Mouse (Mus musculus) urinary bladder, postnatal 14 days (tissue): Measurements from ENCODE around the gene Arhgef12.
A peak's percentile ranks its signal among the peaks of the same experiment; 100 is the strongest.
"Not testable (repeated sequence)": the region's sequence is repeated elsewhere in the genome, so short reads cannot be mapped to it uniquely, and the experiment has no call there.

ENCODE experiments used
- DNase-seq: peaks from one replicate; pipeline ENCODE4 v3.0.0; 2021; ENCODE audit warnings: low spot score

The Arhgef12 gene

GRCm38 (mm10) chr9:43000595-43001250, 106.3 kb downstream of the Arhgef12 start:
- no peak for DNase-seq

DNA sequence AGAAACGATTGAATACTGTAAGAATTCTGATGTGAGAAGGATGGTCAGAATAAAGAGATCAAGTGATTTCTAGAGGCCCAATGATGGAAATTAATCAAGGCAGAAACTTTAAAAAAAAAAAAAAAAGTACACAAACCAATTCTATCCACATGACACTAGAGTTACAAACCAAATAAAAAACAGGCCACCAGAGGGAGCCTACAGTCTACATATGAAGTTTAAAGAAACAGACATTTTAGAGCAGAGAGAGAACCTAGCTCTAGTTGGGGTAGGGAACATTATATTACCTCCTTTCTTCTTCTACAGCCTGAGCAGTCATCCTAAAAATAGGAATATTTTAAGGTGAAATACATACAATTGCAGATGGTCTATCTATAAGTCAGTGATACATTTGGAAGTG, 107.0 kb downstream of the Arhgef12 start:
- DNase-seq = peak; percentile 40

DNA sequence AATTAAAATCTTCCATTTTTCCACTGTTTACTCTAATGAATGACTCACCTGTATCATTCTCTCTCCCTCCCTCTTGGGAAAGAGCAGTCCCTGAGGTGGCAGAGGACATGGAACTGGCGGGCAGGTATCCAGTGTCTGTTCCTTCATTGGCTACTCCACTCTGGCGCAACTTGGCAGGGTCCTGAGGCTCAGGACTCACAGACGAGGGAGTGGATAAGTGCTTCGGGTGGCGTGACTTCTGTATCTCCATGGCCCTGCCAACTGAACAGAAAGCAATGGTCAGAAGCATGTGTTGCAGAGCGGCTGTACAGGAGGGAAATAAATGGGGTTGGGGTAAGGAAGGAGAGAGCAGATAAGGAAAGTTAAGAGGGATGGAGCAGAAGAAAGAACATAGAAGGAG, 109.5 kb downstream of the Arhgef12 start:
- no peak for DNase-seq

DNA sequence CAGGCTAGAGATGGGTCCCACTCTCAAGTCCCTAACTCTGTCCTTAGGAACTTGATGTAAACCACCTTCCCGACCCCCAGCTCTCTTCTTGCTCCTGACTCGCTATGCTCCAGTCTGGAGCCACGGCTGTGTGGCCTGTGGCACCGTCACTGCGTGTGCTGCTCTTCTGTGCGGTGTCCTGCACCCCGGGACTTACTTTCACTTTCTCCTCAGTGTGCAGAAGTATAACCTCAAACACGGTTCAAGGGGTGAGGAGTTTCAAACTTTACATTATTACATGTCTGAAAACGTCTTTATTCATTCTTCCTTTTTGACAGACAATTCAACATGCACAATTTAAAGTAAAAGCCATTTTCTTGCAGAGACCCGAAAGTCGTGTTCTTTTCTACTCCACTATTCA, 111.7 kb downstream of the Arhgef12 start:
- DNase-seq = no peak

GRCm38 (mm10) chr9:42994708-42995107, 112.3 kb downstream of the Arhgef12 start:
- no peak for DNase-seq

DNA sequence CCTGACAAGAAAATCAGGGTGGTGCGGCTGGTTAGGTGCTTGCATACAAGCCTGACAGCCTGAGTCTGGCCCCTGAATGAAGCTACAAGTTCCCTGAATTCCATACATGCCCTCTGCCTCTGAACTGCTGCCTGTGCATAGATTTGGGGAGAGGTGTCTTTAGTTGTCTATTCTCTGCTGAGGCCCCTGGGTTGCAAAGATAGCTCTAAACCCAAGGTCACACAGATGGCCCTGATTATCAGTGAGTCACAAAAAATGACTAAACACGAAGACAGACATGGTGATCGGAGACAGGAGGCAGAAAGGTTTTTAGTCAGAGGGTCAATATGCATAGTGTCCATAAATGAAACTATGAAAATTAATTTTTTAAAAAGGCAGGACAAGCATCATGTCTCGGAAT, 113.4 kb downstream of the Arhgef12 start:
- DNase-seq = no peak

GRCm38 (mm10) chr9:42987988-42988387, 119.1 kb downstream of the Arhgef12 start:
- no peak for DNase-seq

DNA sequence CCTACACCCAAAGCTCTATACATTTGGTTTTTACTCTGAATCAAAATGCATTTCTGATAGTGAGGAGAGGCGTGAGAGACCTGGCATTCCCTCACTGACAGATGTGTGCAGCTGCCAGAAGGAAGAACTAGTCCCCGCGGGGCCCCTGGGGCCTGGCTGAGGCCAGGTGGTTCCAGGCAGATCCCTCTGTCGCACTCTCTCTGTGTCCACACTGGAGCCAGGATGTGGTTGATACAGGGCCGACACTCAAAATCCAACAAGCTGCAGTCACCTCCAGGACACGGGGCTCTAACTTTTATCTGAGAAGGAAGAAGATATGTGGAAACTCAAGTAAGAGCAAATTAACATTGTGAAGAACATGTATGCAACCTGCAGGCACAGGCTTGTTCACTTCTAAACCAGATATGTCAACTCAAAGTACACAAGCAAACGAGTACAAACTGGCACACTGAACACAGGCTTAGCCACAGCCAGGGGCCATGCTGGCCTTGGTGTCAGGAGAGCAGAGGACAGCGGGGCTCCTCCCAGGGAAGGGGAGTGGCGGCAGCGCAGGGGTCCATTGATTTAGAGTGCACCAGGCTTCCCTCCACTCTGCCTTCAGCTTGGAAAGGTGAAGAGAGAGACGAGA, 138.0 kb downstream of the Arhgef12 start:
- peak; percentile 53 for DNase-seq

GRCm38 (mm10) chr9:42967731-42968130, 139.3 kb downstream of the Arhgef12 start:
- no peak for DNase-seq

DNA sequence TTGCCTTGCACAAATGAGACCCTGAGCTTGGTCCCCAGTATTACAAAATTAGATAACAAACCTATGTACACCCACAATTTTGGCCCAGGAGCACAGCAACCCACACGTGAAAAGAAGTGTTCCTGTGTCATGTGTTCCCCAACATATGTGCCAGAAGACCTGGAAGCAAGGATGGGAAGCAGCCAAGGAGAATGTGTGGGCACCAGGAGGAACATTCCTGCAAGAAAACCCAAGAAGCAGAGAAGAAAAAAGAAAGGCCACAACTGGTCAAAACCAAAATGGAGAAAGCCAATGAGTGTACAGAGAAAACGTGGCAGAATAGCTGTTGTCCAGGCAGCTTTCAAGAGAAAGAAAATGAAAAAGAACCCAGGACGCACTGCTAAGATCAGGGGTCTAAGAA, 142.2 kb downstream of the Arhgef12 start:
- DNase-seq = not testable (repeated sequence)

GRCm38 (mm10) chr9:42964366-42964765, 142.7 kb downstream of the Arhgef12 start:
- DNase-seq = no peak

- no peak for DNase-seq
Measured at GRCm38 (mm10) chr9:42962506-42962905, 144.5 kb downstream of the Arhgef12 start.

DNA sequence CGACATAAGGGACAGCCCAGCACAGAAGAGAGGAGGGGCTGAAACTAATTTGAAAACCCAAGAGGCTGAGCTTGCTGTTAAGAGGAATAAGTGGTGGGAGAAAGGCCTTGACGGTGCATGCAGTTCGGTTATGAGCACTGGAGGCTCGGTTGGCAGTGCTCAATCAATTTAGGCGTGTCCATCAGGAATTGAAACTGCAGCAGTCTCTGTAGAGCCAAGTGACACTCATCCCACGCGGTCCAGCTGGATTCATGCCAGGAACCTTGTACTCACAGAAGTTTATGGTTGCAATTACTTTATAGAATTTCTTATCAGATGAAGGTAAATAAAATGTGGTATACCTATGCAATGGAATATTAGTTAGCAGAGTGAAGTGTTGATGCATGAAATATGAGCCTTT, 148.6 kb downstream of the Arhgef12 start:
- DNase-seq = peak; percentile 28

DNA sequence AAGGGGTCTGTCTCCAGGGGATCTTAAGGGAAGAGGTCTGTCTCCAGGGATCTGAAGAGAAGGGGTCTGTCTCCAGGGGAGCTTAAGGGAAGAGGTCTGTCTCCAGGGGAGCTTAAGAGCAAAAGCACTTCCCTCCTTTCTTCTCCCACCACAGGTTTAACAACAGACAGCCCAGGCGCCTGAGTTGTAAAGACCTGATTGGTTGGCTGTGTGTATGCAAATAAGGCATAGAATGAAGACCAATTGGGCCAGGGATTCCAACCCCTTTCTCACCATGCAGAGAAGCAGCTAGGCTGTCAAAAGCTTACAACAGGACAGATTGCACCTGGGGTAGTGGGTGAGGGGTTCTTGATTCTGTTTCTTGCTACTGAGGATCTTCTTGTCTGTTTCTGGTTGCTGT, 158.7 kb downstream of the Arhgef12 start:
- no peak for DNase-seq

DNA sequence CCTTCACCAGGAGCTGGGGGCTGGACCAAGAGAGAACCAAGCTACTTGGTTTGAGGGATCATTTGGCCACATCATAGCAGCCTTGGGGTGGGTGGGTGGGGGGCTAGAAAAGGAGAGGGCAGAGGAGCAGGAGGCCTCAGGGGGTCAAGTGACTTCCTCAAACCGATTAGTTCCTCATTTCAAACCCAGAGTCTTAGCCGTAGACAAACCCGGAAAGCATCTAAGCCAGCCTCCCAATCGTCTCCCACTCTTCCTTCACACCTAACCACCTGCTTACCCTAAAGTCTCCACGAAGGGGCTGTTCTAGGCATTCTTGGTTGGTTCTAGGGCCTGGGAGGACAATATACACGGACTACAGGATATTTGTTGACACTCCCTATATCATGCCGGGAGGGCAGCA, 161.9 kb downstream of the Arhgef12 start:
- DNase-seq = no peak

- DNase-seq = peak; percentile 88
Measured at GRCm38 (mm10) chr9:42944536-42945006, 162.5 kb downstream of the Arhgef12 start.

GRCm38 (mm10) chr9:42943781-42944535, 163.1 kb downstream of the Arhgef12 start, which contains the start of gene Grik4:
Grik4 (minus strand) TSS chr9:42944493.
- no peak for DNase-seq

DNA sequence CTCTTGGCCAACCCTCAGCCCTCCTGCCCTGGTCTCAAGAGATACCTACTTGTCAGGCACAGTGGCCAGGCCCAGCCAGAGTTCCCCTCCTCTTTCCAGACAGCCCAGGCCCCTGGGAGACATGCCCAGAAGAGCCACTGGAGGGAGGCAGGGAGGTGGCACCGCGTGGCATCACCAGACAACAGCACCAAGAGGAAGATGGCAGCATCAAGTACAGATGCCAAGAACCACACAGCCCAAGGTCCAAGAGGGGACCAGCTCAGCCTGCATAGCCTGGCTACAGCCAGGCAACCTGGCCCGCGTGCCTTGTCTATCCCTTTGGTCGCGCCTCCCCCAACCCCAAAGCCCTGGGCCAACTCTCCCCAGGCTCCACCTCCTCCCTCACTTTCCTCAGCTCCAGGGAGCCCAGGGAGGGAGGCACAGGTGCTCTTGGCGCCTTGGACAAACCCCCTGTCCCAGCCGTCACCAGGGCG, 163.9 kb downstream of the Arhgef12 start:
- no peak for DNase-seq

DNA sequence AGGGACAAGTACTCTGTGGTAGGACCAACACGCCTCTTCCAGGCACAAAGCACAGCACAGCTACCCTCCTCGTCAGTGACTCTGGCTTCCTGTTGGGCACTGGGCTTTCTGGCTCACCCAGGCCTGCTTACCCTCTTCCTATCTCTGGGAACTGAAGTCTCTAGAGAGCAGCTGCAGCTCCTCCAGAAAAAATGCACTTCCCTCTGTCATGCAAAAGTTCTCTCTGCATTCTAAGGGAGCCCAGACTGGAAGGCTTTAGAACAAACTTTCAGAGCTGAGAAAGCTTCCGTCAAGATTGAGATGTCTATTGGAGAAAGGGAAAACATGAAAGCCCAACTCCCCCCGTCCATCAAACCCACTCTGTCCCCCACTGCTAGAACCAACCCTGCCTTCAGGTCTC, 164.9 kb downstream of the Arhgef12 start:
- DNase-seq = no peak

DNA sequence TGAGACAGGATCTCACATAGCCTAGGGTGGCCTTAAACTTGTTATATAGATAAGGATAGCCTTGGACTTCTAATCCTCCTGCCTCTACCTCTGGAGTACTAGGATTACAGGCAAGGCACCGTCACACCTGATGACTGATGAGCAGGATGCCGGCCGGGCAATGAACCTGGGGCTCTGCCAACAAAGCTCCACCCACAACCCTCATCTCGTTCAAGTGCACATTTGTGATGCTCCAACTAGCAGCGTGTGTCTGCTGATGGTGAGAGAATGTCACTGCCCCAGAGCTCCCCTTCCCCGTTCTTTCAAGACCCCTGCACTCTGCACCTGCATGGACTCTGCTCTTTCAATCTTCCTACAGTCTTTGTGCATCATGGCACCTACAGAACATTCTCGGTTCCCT, 174.9 kb downstream of the Arhgef12 start:
- DNase-seq = no peak

GRCm38 (mm10) chr9:42927498-42927897, 179.5 kb downstream of the Arhgef12 start:
- no peak for DNase-seq

DNA sequence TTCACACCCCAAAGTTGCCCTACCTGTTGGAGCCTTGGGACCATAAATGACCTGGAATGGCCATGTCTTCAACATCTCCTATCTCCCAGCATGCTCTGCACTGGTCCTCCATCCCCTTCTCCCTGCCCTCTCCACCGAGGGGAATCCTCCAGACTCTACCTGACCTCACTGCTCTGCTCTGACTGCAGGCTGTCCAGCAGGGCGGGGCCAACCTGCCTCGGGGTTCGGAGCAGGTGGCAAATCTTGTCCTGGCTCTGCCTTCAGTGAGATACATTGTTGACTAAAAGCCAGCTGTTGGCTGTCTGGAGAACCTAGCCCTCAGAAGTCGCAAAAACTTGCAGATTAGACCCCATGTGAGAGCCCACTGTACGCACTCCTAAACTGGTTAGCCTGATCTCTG, 180.5 kb downstream of the Arhgef12 start:
- DNase-seq = no peak

DNA sequence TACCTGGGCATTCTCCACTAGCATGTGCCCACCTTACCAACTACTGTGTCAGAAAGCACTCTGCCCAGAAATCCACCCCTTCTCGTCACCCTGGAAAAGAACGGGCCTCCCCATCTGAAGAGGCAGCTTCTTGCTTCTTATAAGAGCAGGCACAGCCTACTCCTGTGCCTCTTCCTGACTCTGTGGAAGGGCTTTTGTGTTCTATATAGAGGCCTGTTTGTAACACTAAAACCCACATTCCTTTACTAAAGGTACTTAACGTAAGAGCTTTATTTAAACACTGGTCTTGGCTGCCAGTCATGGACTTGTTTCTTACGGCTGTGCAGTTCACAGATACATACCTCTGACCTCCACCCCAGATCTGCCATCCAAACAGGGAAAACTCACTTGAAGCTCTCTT, 185.2 kb downstream of the Arhgef12 start:
- DNase-seq = no peak
